Mouse (Mus musculus) erythroid progenitor cell, adult 5-6 weeks (primary cell): ENCODE results near the gene 9930111J21Rik2. TPM values are rescaled to one million over a fixed set of nuclear protein-coding genes. Genes with fewer than 3 reads are reported as not detected.

Experiments used
- ATAC-seq: replicated peaks from 2 replicates; pipeline ENCODE4 v1.8.0; 2016; ENCODE audit warnings: moderate number of reproducible peaks, mild to moderate bottlenecking, moderate TSS enrichment, inconsistent platforms; ENCODE audit not compliant: poor library complexity, low FRiP score, severe bottlenecking
- total RNA-seq, 2 experiments: library from RNA; stranded (forward) in 1 of 2; stranded (reverse) in 1 of 2; fragments of 150-400 nt in 1 of 2; fragments of 186-747, 209-891 nt in 1 of 2; gene quantifications; 2 replicates each; pipeline versions ENCODE4 v1.2.3 to v1.2.4; 2015 to 2017; ENCODE audit warnings: low replicate concordance in 2 of 2

9930111J21Rik2 gene
- total RNA-seq (2015; ENCODE audit: low replicate concordance) = 19.1 and 19.3 TPM in 2 replicates
- 13.3 and 13.7 TPM in 2 replicates for total RNA-seq (2017; ENCODE audit: low replicate concordance)

- ATAC-seq = peak; percentile 60
Measured at GRCm38 (mm10) chr11:49051093-49051891, at the start of gene 9930111J21Rik2. TSS of gene 9930111J21Rik2 (minus strand) at chr11:49051242.

- peak; percentile 76 for ATAC-seq
Measured at GRCm38 (mm10) chr11:49100409-49100808, 49.4 kb upstream of the 9930111J21Rik2 start.

GRCm38 (mm10) chr11:49095367-49095766, 44.3 kb upstream of the 9930111J21Rik2 start:
- no peak for ATAC-seq

DNA sequence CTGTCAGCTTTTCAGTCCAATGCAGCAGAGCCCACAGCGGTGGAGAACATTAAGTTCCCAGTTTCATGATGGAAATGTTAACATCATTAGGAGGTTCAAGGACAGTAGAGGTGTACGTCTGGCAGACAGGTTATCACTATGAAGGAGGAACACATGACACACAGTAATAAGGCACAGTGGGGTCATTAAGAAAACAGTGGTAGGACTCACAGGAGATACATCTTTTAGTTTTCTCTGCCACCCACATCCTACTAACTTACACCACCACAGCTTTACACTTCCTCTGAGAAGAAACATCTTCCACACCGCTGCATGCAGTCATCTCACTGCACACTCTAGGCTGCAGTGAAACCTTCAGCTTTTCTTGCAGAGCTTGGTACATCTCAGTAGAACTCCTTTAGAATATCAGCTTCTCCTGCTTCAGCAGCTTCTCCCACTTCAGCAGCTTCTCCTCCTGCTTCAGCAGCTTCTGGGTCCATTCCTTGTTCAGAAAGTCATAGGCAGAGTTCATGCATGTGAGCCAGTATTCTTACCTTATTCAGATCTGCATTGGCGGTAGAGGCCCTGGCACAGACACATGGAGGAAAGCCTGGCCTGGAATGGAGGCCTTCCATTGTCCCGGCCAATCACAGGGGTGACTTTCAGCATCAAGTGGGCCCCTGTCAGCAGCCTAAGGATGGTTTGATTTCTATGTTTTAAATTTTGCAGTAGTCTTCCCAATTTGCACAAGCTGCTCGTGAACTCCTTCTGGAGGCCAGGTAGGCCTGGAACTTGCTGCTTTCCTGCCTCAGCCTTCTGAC, 43.0 kb upstream of the 9930111J21Rik2 start:
- no peak for ATAC-seq

- ATAC-seq = no peak
Measured at GRCm38 (mm10) chr11:49092786-49093185, 41.7 kb upstream of the 9930111J21Rik2 start.

DNA sequence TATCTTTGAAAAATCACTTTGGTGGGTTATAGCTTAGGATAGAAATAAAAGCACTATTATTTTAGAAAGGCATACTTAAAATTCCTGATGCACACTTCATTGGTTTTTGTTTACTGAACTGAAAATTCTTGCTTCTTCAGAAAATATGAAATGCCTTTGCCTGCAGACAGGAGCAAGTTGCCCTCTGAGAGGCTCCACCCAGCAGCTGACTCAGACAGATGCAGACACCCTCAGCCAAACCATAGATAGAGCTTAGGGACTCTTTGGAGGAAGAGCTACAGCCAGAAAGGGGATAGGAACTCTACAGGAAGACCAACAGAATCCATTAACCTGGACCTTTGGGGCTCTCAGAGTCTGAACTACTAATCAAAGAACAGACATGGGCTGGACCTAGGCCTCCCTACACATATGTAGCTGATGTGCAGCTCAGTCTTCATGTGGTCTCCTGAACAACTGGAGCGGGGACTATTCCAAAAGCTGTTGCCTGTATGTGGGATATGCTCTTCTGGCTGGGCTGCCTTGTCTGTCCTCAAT, 41.1 kb upstream of the 9930111J21Rik2 start:
- ATAC-seq = no peak

DNA sequence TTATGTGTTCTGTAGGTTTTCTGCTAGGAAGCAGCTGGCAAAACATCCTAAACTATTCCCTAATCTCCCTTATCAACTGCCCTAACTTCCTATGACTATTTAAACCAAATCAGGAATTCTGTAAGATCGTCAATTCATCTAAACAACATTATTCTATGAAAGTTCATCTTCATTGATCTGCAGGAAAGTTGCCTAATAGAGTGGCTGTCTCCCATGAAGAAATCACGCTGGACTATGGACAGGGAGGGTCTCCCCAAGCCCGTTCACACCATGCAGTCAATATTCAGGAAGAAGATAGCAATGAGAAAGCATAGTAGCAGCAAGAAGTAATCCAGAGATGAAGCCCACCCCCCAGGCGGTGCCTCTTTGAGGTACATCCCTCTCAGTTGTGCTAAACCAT, 40.1 kb upstream of the 9930111J21Rik2 start:
- ATAC-seq = no peak

- no peak for ATAC-seq
Measured at GRCm38 (mm10) chr11:49090551-49090950, 39.5 kb upstream of the 9930111J21Rik2 start.

- no peak for ATAC-seq
Measured at GRCm38 (mm10) chr11:49089735-49090507, 38.9 kb upstream of the 9930111J21Rik2 start.

DNA sequence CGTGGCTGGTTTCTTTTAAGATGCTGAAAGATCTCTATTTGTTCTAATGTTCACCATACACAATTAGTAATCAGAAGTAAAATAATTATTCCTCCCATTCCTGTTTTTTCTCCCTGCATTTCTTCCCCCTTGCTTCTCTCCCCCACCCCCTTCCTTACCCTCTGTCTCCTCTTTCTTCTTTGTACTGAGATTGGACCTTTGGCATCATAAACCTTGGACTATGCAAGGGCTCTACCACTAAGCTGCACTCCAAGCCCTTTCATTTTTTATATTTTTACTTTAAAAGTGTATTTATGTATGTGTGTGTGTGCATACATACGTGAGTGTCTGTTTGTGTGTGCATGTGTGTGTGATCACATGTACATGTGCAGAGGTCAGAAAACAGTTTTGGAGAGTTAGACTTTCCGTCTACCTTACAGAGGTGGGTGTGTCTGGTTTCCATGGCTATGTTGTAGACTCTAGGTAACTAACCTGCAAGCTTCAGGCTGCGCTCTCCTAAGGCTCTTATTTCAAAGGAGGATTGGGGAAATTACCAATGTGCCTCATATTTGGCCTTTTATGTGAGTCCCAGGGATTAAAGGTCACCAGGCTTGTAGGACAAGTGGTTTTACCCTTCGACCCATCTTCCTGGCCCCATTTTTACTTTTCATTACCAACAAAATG, 38.1 kb upstream of the 9930111J21Rik2 start:
- no peak for ATAC-seq

GRCm38 (mm10) chr11:49087830-49088616, 37.0 kb upstream of the 9930111J21Rik2 start:
- peak; percentile 82 for ATAC-seq

DNA sequence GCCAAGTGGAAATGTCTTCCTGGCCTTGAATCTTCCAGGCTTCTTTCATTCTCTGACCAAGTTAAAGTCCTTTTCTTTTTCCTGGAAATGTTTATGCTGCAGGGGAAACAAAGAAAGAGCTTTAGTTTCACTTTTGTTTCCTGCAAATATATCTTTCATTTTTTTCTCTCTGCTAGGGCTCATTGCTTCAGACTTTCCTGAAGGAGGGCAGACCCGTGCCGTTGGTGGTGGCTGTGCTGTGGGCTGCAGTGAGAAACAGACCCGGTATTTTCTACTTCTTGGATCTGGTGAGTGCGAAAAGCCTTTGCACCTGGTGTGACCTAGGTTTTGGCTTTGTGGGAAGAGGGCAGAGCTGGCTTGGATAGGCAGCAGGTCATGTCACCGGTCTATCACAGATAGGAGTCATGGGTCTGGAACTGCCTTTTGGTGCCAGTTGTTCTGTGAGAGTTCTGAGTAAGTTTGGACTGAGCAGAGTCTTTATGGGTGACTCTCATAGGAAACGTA, 35.9 kb upstream of the 9930111J21Rik2 start:
- peak; percentile 11; the same call in 1 of the 2 replicates for ATAC-seq

GRCm38 (mm10) chr11:49084875-49085274, 33.8 kb upstream of the 9930111J21Rik2 start:
- ATAC-seq = no peak

- ATAC-seq = no peak
Measured at GRCm38 (mm10) chr11:49084385-49084784, 33.3 kb upstream of the 9930111J21Rik2 start.

- ATAC-seq = no peak
Measured at GRCm38 (mm10) chr11:49083808-49084207, 32.8 kb upstream of the 9930111J21Rik2 start.

DNA sequence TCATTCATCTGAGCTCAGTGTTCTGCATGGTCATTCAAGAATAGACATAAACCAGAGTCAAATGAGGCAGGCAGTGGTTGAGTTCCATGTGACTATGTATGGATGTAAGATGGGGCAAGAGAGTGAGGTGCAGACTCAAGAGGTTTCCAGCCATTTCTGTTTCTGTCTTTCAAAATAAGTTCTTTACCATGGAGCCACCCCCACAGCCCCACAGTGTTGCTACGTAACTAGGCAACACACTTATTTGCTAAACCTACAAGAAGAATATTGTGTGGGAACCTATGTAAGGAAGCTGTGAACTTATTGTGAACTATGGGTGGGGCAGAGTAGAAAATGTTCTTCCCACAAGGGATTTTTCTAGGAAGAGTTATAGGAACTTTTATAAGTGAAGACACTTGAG, 32.1 kb upstream of the 9930111J21Rik2 start:
- no peak for ATAC-seq

GRCm38 (mm10) chr11:49081886-49082285, 30.8 kb upstream of the 9930111J21Rik2 start:
- ATAC-seq = 0 out of 2 replicates have a peak, but pooled peaks have one; percentile 31

DNA sequence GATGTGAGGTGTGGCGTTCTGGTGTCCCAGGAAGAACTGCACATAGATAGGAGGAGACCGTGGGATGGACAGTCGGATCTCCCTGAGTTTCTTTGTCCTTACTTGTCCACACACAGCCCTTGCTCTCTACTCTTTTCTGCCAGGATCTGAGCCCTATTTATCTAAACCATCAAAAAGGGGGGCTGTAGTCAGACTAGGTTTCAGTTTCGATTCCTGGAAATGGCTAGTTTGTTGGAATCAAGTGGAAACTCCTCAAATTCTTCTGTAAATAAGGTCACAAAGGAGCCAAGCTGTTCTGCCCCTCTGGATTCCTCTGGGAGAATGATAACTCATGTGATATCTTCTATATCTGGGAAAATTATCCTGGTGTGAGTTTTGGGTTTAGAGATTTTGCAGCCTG, 30.3 kb upstream of the 9930111J21Rik2 start:
- 0 out of 2 replicates have a peak, but pooled peaks have one; percentile 26 for ATAC-seq
